Mouse (Mus musculus): ENCODE measurements around the gene Tcp11. TPM values are rescaled to one million over a fixed set of nuclear protein-coding genes. Genes with fewer than 3 reads are reported as not detected.

The Tcp11 gene
- polyA plus RNA-seq, 1 experiment from 2014 or later: 5.2 TPM

- Histone ChIP-seq H3K4me1 (replicated peaks; ENCODE audit: control insufficient read depth, insufficient read depth, low read length) (peaks cover 18% of the 10 kb centered on the region; the same call in 1 of the 2 replicates), H3K4me3 (ENCODE audit: low read length) (peak overlapping the region; percentile 69), H3K27me3 (ENCODE audit: control insufficient read depth, insufficient read depth, low read depth, low read length) (no peaks in the 10 kb centered on the region), H3K27ac (ENCODE audit: low read length) (no peak overlapping the region), H3K4me2 (ENCODE audit: low read depth, low read length) (peak overlapping the region; percentile 100), H3K9ac (ENCODE audit: low read length) (no peak overlapping the region; the same call in 1 of the 2 replicates), H3K9me3 (ENCODE audit: control insufficient read depth, low read length) (no peaks in the 10 kb centered on the region), H3K36me3 (ENCODE audit: control insufficient read depth, insufficient read depth, low read length) (no peaks in the 10 kb centered on the region)
- WGBS: 16% methylated on average over 9 of the region's 9 CpGs
- peak; percentile 19 for ATAC-seq (ENCODE audit: low read depth)
Observed at GRCm38 (mm10) chr17:28080817-28081165, 352 bp upstream of the Tcp11 start.

DNA sequence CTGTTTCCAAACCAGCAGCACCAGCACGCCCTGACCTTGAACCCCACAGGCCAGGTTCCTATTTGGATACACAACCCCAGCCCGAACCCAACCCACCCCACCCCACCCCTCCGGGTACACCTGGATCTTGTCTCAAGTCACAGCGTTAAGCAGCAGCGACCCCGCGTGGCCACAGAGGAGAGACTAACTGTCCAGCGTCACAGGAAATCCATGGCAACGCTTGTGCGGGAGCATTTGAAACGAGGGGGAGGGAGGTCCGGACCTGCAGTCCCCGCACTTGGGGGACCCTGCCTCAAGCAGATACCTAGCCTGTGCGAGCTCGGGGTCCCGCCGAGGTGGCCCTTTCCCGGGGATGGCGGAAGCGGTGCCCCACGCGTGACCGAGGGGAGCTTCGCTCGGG, 821 bp downstream of the Tcp11 start:
- H3K9me3 ChIP-seq (ENCODE audit: control insufficient read depth, low read length): no peaks in the 10 kb centered on the region
- no peaks in the 10 kb centered on the region for H3K36me3 ChIP-seq (ENCODE audit: control insufficient read depth, insufficient read depth, low read length)
- 0 out of 2 replicates have a peak overlapping the region, but pooled peaks have one; percentile 20 for H3K27ac ChIP-seq (ENCODE audit: low read length)
- peak; percentile 69 for ATAC-seq (ENCODE audit: low read depth)
- WGBS: 1% methylated on average over 25 of the region's 25 CpGs
- H3K4me3 ChIP-seq (ENCODE audit: low read length): peak overlapping the region; percentile 69
- peak overlapping the region; percentile 100 for H3K4me2 ChIP-seq (ENCODE audit: low read depth, low read length)
- H3K27me3 ChIP-seq (ENCODE audit: control insufficient read depth, insufficient read depth, low read depth, low read length): no peaks in the 10 kb centered on the region
- peaks cover 12% of the 10 kb centered on the region; the same call in 1 of the 2 replicates for H3K4me1 ChIP-seq (replicated peaks; ENCODE audit: control insufficient read depth, insufficient read depth, low read length)
- peak overlapping the region; percentile 73 for H3K9ac ChIP-seq (ENCODE audit: low read length)

GRCm38 (mm10) chr17:28078028-28078427, 2.4 kb downstream of the Tcp11 start:
- WGBS: 66% methylated on average over 9 of the region's 9 CpGs
- H3K9ac ChIP-seq (ENCODE audit: low read length): no peak overlapping the region
- H3K27me3 ChIP-seq (ENCODE audit: control insufficient read depth, insufficient read depth, low read depth, low read length): no peaks in the 10 kb centered on the region
- peaks cover 11% of the 10 kb centered on the region; the same call in 1 of the 2 replicates for H3K4me1 ChIP-seq (replicated peaks; ENCODE audit: control insufficient read depth, insufficient read depth, low read length)
- no peak for ATAC-seq (ENCODE audit: low read depth)
- no peak overlapping the region for H3K4me2 ChIP-seq (ENCODE audit: low read depth, low read length)
- no peak overlapping the region for H3K4me3 ChIP-seq (ENCODE audit: low read length)
- no peak overlapping the region for H3K27ac ChIP-seq (ENCODE audit: low read length)
- no peaks in the 10 kb centered on the region for H3K9me3 ChIP-seq (ENCODE audit: control insufficient read depth, low read length)
- no peaks in the 10 kb centered on the region for H3K36me3 ChIP-seq (ENCODE audit: control insufficient read depth, insufficient read depth, low read length)

- 57% methylated on average over 7 of the region's 7 CpGs for WGBS
- Histone ChIP-seq H3K9ac (ENCODE audit: low read length) (no peak overlapping the region), H3K27ac (ENCODE audit: low read length) (no peak overlapping the region), H3K4me2 (ENCODE audit: low read depth, low read length) (no peak overlapping the region), H3K27me3 (ENCODE audit: control insufficient read depth, insufficient read depth, low read depth, low read length) (no peaks in the 10 kb centered on the region), H3K9me3 (ENCODE audit: control insufficient read depth, low read length) (no peaks in the 10 kb centered on the region), H3K4me1 (replicated peaks; ENCODE audit: control insufficient read depth, insufficient read depth, low read length) (peaks cover 4% of the 10 kb centered on the region), H3K4me3 (ENCODE audit: low read length) (no peak overlapping the region), H3K36me3 (ENCODE audit: control insufficient read depth, insufficient read depth, low read length) (no peaks in the 10 kb centered on the region)
- ATAC-seq (ENCODE audit: low read depth): no peak
Observed at GRCm38 (mm10) chr17:28074486-28074885, 6.0 kb downstream of the Tcp11 start.

GRCm38 (mm10) chr17:28072730-28073129, 7.7 kb downstream of the Tcp11 start:
- no peak for ATAC-seq (ENCODE audit: low read depth)
- 63% methylated on average over 2 of the region's 2 CpGs for WGBS
- H3K4me3 ChIP-seq (ENCODE audit: low read length): no peak overlapping the region

GRCm38 (mm10) chr17:28070256-28070655, 10.2 kb downstream of the Tcp11 start:
- Histone ChIP-seq H3K4me1 (replicated peaks; ENCODE audit: control insufficient read depth, insufficient read depth, low read length) (no peaks in the 10 kb centered on the region; the same call in 1 of the 2 replicates), H3K36me3 (ENCODE audit: control insufficient read depth, insufficient read depth, low read length) (no peaks in the 10 kb centered on the region), H3K4me2 (ENCODE audit: low read depth, low read length) (no peak overlapping the region), H3K27me3 (ENCODE audit: control insufficient read depth, insufficient read depth, low read depth, low read length) (no peaks in the 10 kb centered on the region), H3K4me3 (ENCODE audit: low read length) (no peak overlapping the region), H3K9me3 (ENCODE audit: control insufficient read depth, low read length) (no peaks in the 10 kb centered on the region), H3K9ac (ENCODE audit: low read length) (no peak overlapping the region), H3K27ac (ENCODE audit: low read length) (no peak overlapping the region)
- peak; percentile 27; the same call in 1 of the 2 replicates for ATAC-seq (ENCODE audit: low read depth)
- WGBS: 73% methylated on average over 13 of the region's 13 CpGs

More at GRCm38 (mm10) chr17:28072730-28073129, 7.7 kb downstream of the Tcp11 start:
- Histone ChIP-seq H3K4me2 (ENCODE audit: low read depth, low read length) (no peak overlapping the region), H3K4me1 (replicated peaks; ENCODE audit: control insufficient read depth, insufficient read depth, low read length) (no peaks in the 10 kb centered on the region; the same call in 1 of the 2 replicates), H3K27me3 (ENCODE audit: control insufficient read depth, insufficient read depth, low read depth, low read length) (no peaks in the 10 kb centered on the region), H3K36me3 (ENCODE audit: control insufficient read depth, insufficient read depth, low read length) (no peaks in the 10 kb centered on the region), H3K27ac (ENCODE audit: low read length) (no peak overlapping the region), H3K9me3 (ENCODE audit: control insufficient read depth, low read length) (no peaks in the 10 kb centered on the region), H3K9ac (ENCODE audit: low read length) (no peak overlapping the region)

DNA sequence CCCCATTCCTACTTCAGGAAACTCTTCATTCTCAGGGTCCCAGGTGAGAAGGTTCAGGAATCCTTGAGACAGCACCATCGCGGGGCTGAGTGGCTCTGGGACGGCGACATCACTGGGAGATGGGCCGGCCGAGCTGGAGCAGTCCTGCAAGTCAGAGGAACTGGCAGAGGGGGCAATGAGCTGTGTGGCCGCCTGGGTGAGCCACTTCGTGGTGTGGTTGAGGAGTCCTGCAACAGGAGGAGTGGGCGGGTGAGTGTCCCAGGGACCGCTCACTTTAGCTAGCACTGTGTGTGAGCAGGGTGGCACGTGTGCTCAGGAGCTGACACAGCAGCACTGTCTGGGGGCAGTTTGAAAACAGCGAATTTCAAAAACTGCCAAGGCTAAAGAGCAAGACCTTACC, 11.0 kb downstream of the Tcp11 start:
- no peaks in the 10 kb centered on the region; the same call in 1 of the 2 replicates for H3K4me1 ChIP-seq (replicated peaks; ENCODE audit: control insufficient read depth, insufficient read depth, low read length)
- no peak overlapping the region for H3K4me3 ChIP-seq (ENCODE audit: low read length)
- 0 out of 2 replicates have a peak, but pooled peaks have one; percentile 27 for ATAC-seq (ENCODE audit: low read depth)
- H3K9me3 ChIP-seq (ENCODE audit: control insufficient read depth, low read length): no peaks in the 10 kb centered on the region
- no peak overlapping the region for H3K27ac ChIP-seq (ENCODE audit: low read length)
- H3K27me3 ChIP-seq (ENCODE audit: control insufficient read depth, insufficient read depth, low read depth, low read length): no peaks in the 10 kb centered on the region
- H3K4me2 ChIP-seq (ENCODE audit: low read depth, low read length): no peak overlapping the region
- WGBS: 8% methylated on average over 12 of the region's 12 CpGs
- H3K9ac ChIP-seq (ENCODE audit: low read length): no peak overlapping the region
- no peaks in the 10 kb centered on the region for H3K36me3 ChIP-seq (ENCODE audit: control insufficient read depth, insufficient read depth, low read length)

DNA sequence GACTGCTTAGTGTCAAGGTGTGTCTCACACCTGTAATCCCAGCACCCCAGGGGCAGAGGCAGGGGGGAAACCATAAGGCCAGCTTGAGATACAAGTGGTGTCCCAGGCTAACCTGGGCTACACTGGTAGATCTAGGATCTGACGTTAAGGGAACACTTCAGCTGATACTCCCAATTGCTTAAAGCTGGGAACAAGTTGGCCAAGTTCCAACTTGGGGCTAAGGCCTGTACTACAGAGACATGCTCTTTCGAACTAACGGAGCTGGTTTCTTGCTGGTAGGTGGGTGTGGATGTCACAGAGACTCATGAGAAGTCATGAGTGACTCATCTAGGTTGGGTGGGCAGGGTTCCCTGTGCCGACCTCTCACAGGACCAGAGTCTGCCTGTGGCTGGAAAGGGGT, 13.1 kb downstream of the Tcp11 start:
- no peaks in the 10 kb centered on the region for H3K36me3 ChIP-seq (ENCODE audit: control insufficient read depth, insufficient read depth, low read length)
- no peaks in the 10 kb centered on the region for H3K9me3 ChIP-seq (ENCODE audit: control insufficient read depth, low read length)
- WGBS: 47% methylated on average over 4 of the region's 4 CpGs
- H3K4me3 ChIP-seq (ENCODE audit: low read length): no peak overlapping the region
- H3K4me2 ChIP-seq (ENCODE audit: low read depth, low read length): no peak overlapping the region
- no peaks in the 10 kb centered on the region for H3K27me3 ChIP-seq (ENCODE audit: control insufficient read depth, insufficient read depth, low read depth, low read length)
- no peak overlapping the region for H3K9ac ChIP-seq (ENCODE audit: low read length)
- no peak for ATAC-seq (ENCODE audit: low read depth)
- H3K4me1 ChIP-seq (replicated peaks; ENCODE audit: control insufficient read depth, insufficient read depth, low read length): no peaks in the 10 kb centered on the region; the same call in 1 of the 2 replicates
- H3K27ac ChIP-seq (ENCODE audit: low read length): no peak overlapping the region

DNA sequence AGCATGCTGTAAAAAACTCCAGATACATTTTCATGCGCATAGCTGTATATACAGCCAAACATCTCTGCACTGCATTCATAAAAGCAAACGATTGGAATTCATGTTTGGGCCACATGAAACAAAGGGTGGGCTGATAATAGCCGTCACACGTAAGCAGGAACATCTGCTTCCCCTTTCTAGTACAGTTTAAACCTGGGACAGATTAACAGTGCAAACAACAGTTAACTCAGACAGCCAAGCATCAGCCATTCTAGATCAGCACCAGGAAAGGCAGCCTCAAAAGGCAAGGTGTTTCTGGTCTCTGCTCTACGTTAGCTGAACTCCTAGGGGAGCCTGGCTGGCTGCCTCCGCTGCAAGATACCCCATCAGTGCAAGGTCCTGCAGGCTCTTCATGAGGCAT, 17.3 kb downstream of the Tcp11 start:
- no peak for ATAC-seq (ENCODE audit: low read depth)
- WGBS: 72% methylated on average over 6 of the region's 6 CpGs
- H3K27ac ChIP-seq (ENCODE audit: low read length): no peak overlapping the region

GRCm38 (mm10) chr17:28062710-28063109, 17.7 kb downstream of the Tcp11 start:
- H3K9me3 ChIP-seq (ENCODE audit: control insufficient read depth, low read length): no peaks in the 10 kb centered on the region
- 79% methylated on average over 7 of the region's 7 CpGs for WGBS
- H3K4me3 ChIP-seq (ENCODE audit: low read length): no peak overlapping the region
- no peak overlapping the region for H3K9ac ChIP-seq (ENCODE audit: low read length)
- H3K27ac ChIP-seq (ENCODE audit: low read length): no peak overlapping the region
- H3K27me3 ChIP-seq (ENCODE audit: control insufficient read depth, insufficient read depth, low read depth, low read length): no peaks in the 10 kb centered on the region
- ATAC-seq (ENCODE audit: low read depth): no peak
- H3K4me2 ChIP-seq (ENCODE audit: low read depth, low read length): no peak overlapping the region
- H3K4me1 ChIP-seq (replicated peaks; ENCODE audit: control insufficient read depth, insufficient read depth, low read length): no peaks in the 10 kb centered on the region
- peaks cover 13% of the 10 kb centered on the region for H3K36me3 ChIP-seq (ENCODE audit: control insufficient read depth, insufficient read depth, low read length)

More for the DNA sequence above, 17.3 kb downstream of the Tcp11 start:
- Histone ChIP-seq H3K4me2 (ENCODE audit: low read depth, low read length) (no peak overlapping the region), H3K9ac (ENCODE audit: low read length) (no peak overlapping the region), H3K9me3 (ENCODE audit: control insufficient read depth, low read length) (no peaks in the 10 kb centered on the region), H3K4me1 (replicated peaks; ENCODE audit: control insufficient read depth, insufficient read depth, low read length) (no peaks in the 10 kb centered on the region), H3K36me3 (ENCODE audit: control insufficient read depth, insufficient read depth, low read length) (peaks cover 13% of the 10 kb centered on the region), H3K27me3 (ENCODE audit: control insufficient read depth, insufficient read depth, low read depth, low read length) (no peaks in the 10 kb centered on the region), H3K4me3 (ENCODE audit: low read length) (no peak overlapping the region)

Data from lung, embryonic 16.5 days (tissue).